Mouse (Mus musculus) neural tube, embryonic 13.5 days (tissue): Measurements from ENCODE around the gene Slc25a22. TPM values are rescaled to one million over a fixed set of nuclear protein-coding genes. Genes with fewer than 3 reads are reported as not detected.

Experiments
- ATAC-seq: fragments of 200-750 bp; cut with Nextera tagmentation; 2 replicates; pipeline ENCODE4 v1.8.0; 2017; ENCODE audit warnings: low read depth, mild to moderate bottlenecking, moderate TSS enrichment, moderate library complexity
- H3K27ac ChIP-seq: fragments of 300-500 bp; sonication (generic); replicated peaks from 2 replicates; pipeline ENCODE4 v1.5.1; 2015; ENCODE audit warnings: moderate library complexity, mild to moderate bottlenecking, inconsistent platforms
- H3K27me3 ChIP-seq: fragments of 300-500 bp; sonication (generic); 2 replicates; pipeline ENCODE4 v1.6.1; 2015; ENCODE audit warnings: mild to moderate bottlenecking, inconsistent platforms
- H3K36me3 ChIP-seq: fragments of 300-500 bp; sonication (generic); 2 replicates; pipeline ENCODE4 v1.6.1; 2015; ENCODE audit warnings: mild to moderate bottlenecking, inconsistent platforms
- H3K4me1 ChIP-seq: fragments of 300-500 bp; sonication (generic); replicated peaks from 2 replicates; pipeline ENCODE4 v1.6.1; 2015; ENCODE audit warnings: inconsistent platforms
- H3K4me2 ChIP-seq: fragments of 300-500 bp; sonication (generic); 2 replicates; pipeline ENCODE4 v1.6.1; 2015; ENCODE audit warnings: inconsistent platforms, mild to moderate bottlenecking, moderate library complexity
- H3K4me3 ChIP-seq: fragments of 300-500 bp; sonication (generic); 2 replicates; pipeline ENCODE4 v1.5.1; 2015; ENCODE audit warnings: mild to moderate bottlenecking, inconsistent platforms
- H3K9ac ChIP-seq: fragments of 300-500 bp; sonication (generic); 2 replicates; pipeline ENCODE4 v1.6.1; 2015; ENCODE audit warnings: moderate library complexity, mild to moderate bottlenecking, inconsistent platforms
- H3K9me3 ChIP-seq: fragments of 300-500 bp; sonication (generic); 2 replicates; pipeline ENCODE4 v1.6.1; 2016; ENCODE audit warnings: inconsistent platforms
- WGBS: fragments of 180-500 bp; shearing (Covaris S2); methylation state at CpG from one replicate; pipeline ENCODE4 v1.1.7; 2015; 5-methylcytosine and 5-hydroxymethylcytosine counted together
- polyA plus RNA-seq: library from polyadenylated mRNA; unstranded; fragments of >200 nt; fragmentation: Nextera tagmentation; extraction: Ambion mirVana; gene quantifications from 2 replicates; pipeline ENCODE4 v1.2.1, GENCODE M21; 2015

Gene Slc25a22
- polyA plus RNA-seq, 1 experiment from 2014 or later = 66.7 TPM

DNA sequence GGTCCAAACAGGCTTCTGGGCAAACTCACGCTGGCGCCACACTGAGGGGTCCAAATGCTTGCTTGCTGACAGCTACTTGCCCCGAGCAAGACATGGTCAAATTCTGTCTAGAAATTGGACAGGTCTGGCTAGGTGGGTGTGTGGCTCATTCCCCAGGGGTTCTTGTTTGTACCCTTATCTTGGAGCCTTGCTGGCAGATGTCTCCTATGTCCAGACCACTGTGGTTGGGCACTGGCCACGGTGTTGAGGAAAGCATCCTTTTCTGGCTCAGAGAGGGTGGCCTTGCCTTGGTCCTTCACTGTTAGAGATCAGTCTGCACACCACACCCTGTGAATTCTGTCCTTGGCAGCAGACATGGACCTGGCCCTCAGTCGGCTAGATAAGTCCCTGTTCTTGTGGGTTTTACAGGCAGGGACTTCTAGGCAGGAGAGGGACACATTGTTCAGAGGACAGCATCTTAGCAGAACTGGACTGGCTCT is 40.6 kb upstream of the Slc25a22 start:
- Histone ChIP-seq H3K4me1 (peaks cover 66% of the 10 kb centered on the region), H3K4me2 (no peak overlapping the region)
- no peak for ATAC-seq

DNA sequence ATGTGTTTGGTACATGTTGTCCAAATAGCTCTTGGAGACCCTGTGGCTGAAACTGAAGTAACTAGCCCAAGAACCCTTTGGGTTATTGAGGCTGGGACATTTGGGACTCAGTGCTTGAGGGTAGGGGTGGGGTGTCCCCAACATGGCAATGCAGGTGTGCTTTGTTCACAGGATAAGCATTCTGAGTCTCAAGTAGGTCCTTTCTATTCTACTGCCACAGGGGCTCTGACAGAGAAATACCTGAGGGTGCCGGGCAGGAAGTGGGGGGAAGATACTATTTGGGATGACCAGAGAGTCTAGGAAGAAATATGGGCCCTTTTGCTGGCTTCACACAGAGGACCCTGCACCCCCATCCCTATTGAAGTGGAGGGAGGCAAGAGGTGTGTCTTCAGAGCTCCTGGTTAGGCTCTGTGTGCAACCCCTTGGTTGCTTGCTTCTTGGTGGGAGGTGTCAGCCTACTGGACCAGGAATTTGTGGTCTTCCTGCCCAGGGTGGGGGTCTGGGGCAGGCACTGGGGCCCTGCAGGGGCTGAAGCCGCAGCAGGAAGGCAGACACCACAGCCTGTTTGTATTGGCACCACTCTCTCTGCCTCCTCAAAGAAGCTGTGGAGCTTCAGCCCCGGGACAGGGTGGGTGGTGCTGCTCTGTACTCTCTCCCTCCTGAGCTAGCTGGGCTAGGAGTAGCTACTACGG is 40.0 kb upstream of the Slc25a22 start:
- peaks cover 61% of the 10 kb centered on the region for H3K4me1 ChIP-seq
- WGBS = 61% methylated on average over 4 of the region's 4 CpGs
- 0 out of 2 replicates have a peak overlapping the region, but pooled peaks have one; percentile 5 for H3K9ac ChIP-seq
- H3K27ac ChIP-seq = peak overlapping the region; percentile 38; the same call in 1 of the 2 replicates
- peaks cover 2% of the 10 kb centered on the region for H3K36me3 ChIP-seq
- H3K4me3 ChIP-seq = no peak overlapping the region
- H3K9me3 ChIP-seq = no peaks in the 10 kb centered on the region
- ATAC-seq = no peak
- peaks cover 31% of the 10 kb centered on the region for H3K27me3 ChIP-seq
- peak overlapping the region; percentile 94; the same call in 1 of the 2 replicates for H3K4me2 ChIP-seq

More for the DNA sequence above, 40.6 kb upstream of the Slc25a22 start:
- 0 out of 2 replicates have a peak overlapping the region, but pooled peaks have one; percentile 17 for H3K9ac ChIP-seq
- H3K27me3 ChIP-seq = peaks cover 37% of the 10 kb centered on the region
- H3K4me3 ChIP-seq = no peak overlapping the region
- H3K36me3 ChIP-seq = no peaks in the 10 kb centered on the region
- WGBS = 70% methylated on average over 5 of the region's 5 CpGs
- H3K9me3 ChIP-seq = no peaks in the 10 kb centered on the region
- peak overlapping the region; percentile 38; the same call in 1 of the 2 replicates for H3K27ac ChIP-seq

DNA sequence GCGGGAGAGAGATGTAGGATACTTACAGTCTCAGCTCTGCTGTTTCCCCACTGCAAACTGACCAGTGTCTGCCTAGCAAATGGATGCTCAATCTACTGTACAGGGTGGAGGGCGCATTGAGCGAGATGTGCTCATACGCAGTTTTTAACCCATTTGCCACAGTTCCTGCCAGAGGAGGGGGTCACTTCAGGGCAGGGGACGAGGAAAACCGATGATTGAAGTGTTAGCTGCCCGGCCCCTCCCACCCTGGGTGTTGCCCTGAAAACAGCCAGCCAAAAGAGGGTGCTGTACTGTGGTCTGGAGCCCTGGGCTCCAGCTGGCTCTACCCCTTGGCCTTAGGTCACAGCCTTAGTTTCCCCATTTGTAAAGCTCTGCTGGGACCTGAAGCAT is 39.3 kb upstream of the Slc25a22 start:
- H3K9me3 ChIP-seq = no peaks in the 10 kb centered on the region
- peaks cover 54% of the 10 kb centered on the region for H3K4me1 ChIP-seq
- peaks cover 29% of the 10 kb centered on the region for H3K27me3 ChIP-seq
- peak overlapping the region; percentile 70 for H3K27ac ChIP-seq
- no peak for ATAC-seq
- peak overlapping the region; percentile 56 for H3K9ac ChIP-seq
- H3K4me3 ChIP-seq = peak overlapping the region; percentile 59; the same call in 1 of the 2 replicates
- WGBS = 19% methylated on average over 7 of the region's 7 CpGs
- H3K36me3 ChIP-seq = peaks cover 10% of the 10 kb centered on the region
- peak overlapping the region; percentile 94 for H3K4me2 ChIP-seq

DNA sequence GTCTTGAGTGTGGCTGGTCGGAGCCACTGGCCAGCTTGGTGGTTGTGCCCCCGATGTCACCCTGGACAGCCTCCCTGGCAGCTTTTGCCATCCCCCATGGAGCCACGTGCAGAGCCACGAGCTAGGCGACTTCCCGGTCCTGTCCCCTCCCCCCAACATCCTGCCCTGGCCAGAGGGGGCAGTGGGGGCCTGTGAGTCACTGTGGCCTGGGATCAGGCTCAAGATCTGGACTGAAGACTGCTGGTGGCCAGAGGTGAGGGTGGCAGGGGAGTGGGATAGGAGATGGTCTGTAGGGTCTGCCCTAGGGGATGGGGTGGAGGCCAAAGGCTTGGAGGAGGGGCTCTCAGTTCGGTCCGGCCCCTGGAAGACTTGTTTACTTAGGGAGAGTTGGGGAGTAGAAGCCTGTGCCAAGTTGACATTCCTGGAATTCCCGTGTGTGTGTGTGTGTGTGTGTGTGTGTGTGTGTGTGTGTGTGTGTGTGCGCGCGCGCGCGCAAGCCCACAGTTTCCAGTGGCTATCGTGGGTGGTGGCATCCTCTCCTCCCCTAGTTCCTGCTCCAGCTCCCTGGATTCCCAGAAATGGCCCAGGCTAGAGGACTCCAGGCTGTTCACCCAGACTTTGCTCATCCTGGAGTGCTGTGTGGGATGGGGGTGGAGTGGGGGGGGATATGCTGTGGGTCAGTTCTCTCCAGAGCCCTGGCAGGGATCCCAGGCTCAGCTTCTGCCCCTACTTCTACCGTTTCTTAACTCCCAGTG is 38.7 kb upstream of the Slc25a22 start:
- peak overlapping the region; percentile 56 for H3K9ac ChIP-seq
- H3K4me3 ChIP-seq = peak overlapping the region; percentile 59
- peak overlapping the region; percentile 94 for H3K4me2 ChIP-seq
- peaks cover 50% of the 10 kb centered on the region for H3K4me1 ChIP-seq
- peak; percentile 17; the same call in 1 of the 2 replicates for ATAC-seq
- H3K9me3 ChIP-seq = no peaks in the 10 kb centered on the region
- H3K36me3 ChIP-seq = peaks cover 14% of the 10 kb centered on the region
- H3K27ac ChIP-seq = peak overlapping the region; percentile 70
- 6% methylated on average over 15 of the region's 17 CpGs for WGBS
- peaks cover 29% of the 10 kb centered on the region for H3K27me3 ChIP-seq

DNA sequence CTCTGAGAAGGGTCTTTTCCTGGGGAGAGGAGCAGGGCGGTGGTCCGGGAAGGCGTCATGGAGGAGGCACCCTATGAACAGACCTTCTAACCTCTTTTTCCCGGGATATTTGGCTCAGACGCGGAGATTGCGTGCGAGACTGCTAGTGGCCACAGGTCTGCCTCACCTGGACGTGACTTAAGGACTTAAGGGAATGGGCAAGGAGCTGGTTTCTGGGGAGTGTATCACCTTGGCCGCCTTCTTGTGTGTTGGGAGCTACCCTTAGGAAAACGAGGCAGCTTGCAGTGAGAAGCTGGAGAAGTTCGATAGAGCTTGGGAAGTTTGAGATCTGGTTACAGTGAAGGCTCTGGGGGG is 38.1 kb upstream of the Slc25a22 start:
- Histone ChIP-seq H3K4me1 (peaks cover 49% of the 10 kb centered on the region), H3K4me3 (peak overlapping the region; percentile 59), H3K9me3 (no peaks in the 10 kb centered on the region), H3K27me3 (peaks cover 29% of the 10 kb centered on the region), H3K27ac (peak overlapping the region; percentile 61), H3K4me2 (peak overlapping the region; percentile 94), H3K36me3 (peaks cover 20% of the 10 kb centered on the region), H3K9ac (peak overlapping the region; percentile 82)
- WGBS = under 1% methylated on average over 12 of the region's 12 CpGs
- ATAC-seq = peak; percentile 0; the same call in 1 of the 2 replicates

DNA sequence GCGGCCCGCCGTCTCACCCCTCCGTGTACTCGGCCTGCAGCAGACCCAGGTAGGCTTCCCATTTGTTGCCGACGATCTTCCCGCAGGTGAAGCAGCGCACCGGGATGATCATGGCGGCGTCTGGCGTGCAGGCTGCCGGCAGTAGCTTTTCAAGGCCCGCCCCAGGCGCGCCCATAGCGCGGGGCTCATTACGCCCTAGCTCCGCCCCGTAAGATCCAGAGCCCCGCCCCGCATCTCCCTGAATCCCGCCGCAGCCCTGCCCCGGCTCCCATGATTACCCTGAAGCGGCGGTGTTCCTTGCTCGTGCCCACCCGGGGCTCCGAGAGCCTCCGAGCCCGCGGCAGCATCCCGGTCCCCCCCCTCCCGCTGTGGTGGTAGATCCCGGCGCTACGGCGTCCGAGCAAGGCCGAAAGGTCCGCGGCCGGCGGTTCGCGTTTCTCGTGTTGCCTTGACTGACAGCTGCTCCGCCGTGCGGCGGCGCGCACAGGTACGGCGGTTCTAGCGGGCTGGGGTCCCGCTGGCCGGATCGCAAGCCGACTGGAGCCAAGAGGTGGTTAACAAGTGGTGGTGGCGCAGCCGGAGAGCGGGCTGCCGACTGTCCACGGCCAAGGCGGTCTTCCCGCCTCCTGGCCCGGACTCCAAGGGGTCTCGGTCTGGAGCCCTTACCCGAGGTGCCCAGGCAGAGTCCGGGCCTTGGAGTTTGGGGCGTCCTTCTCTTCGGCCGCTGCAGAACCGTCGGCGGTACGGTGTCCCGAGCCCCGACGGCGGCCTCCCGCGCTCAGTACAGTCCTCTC is 37.5 kb upstream of the Slc25a22 start, which contains the start of the genes Polr2l and Tspan4:
TSS of gene Polr2l (minus strand) at position 122 of the 794 bp plus-strand sequence.
TSS of gene Tspan4 (plus strand) at position 230 of the 794 bp plus-strand sequence.
- Histone ChIP-seq H3K9ac (peak within 1 kb of the TSS; percentile 82), H3K27me3 (peaks cover 29% of the 10 kb centered on the region), H3K27ac (peak within 1 kb of the TSS; percentile 88), H3K36me3 (peaks cover 26% of the 10 kb centered on the region), H3K9me3 (no peaks in the 10 kb centered on the region), H3K4me1 (peaks cover 49% of the 10 kb centered on the region), H3K4me2 (peak within 1 kb of the TSS; percentile 94), H3K4me3 (peak within 1 kb of the TSS; percentile 59)
- ATAC-seq = peak; percentile 81
- WGBS = under 1% methylated on average over 87 of the region's 87 CpGs

DNA sequence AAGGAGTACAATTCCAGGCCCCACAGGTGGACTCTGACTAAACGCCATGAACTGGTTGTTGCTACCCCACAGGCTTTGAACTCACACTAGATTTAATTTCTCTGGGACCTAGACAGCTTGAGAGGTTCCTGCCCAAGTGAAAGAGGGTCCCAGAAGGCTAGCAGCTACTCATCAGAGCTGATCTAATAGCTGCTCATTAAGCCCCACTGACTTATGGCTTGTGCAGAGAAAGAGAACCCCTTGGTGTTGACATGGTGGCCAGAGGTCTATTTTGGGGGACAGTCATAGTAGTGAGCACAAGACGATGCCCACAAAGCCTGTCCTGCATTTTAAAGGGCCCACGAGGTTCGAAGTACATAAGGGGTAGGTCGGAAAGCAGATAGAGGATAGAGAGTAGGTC is 36.5 kb upstream of the Slc25a22 start:
- H3K27me3 ChIP-seq = peaks cover 29% of the 10 kb centered on the region
- peak overlapping the region; percentile 94 for H3K4me2 ChIP-seq
- peak overlapping the region; percentile 82 for H3K9ac ChIP-seq
- peaks cover 59% of the 10 kb centered on the region for H3K4me1 ChIP-seq
- 0 out of 2 replicates have a peak overlapping the region, but pooled peaks have one; percentile 88 for H3K27ac ChIP-seq
- H3K36me3 ChIP-seq = peaks cover 34% of the 10 kb centered on the region
- peak overlapping the region; percentile 59 for H3K4me3 ChIP-seq
- 7% methylated on average over 5 of the region's 5 CpGs for WGBS
- no peak for ATAC-seq
- no peaks in the 10 kb centered on the region for H3K9me3 ChIP-seq

DNA sequence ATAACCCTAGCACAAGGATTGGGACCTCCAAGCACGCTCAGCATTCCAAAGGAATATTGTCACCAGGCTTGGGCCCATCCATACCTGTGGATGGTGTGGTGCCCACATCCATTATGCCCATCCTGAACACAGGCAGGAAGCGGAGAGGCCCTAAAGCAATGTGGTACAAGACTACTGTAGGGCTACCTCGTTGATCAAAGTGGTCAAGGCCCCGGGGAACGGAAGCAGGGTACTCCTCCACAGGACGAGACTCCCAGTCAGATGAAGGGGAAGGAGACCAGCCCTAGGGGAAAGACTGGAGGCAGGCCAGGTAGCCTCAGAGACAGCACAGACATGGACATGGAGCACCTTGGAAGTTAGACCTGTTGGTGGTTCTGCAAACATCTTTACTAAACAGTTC is 35.1 kb upstream of the Slc25a22 start:
- WGBS = 92% methylated on average over 6 of the region's 6 CpGs
- no peak overlapping the region for H3K4me2 ChIP-seq
- H3K9ac ChIP-seq = no peak overlapping the region
- peaks cover 34% of the 10 kb centered on the region for H3K36me3 ChIP-seq
- H3K27me3 ChIP-seq = peaks cover 22% of the 10 kb centered on the region
- no peak overlapping the region for H3K4me3 ChIP-seq
- ATAC-seq = no peak
- no peaks in the 10 kb centered on the region for H3K9me3 ChIP-seq
- no peak overlapping the region for H3K27ac ChIP-seq
- H3K4me1 ChIP-seq = peaks cover 72% of the 10 kb centered on the region

DNA sequence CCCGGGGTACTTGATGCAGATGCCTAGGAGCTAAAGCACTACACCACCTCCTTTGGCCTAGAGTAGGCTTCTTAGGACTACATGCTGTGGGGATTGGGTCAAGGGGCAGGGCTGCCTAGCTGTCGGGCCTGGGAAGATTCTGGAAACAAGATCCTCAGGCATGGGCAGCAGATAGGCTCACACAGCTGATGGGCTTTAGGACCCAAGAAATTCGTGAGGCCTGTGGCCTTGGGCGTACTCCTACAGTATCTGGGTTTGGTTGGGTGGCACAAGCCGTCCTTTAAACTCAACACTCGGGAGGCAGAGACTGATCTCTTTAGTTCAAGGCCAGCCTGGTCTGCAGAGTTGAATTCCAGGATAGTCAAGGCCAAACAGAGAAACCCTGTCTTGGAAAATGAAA is 34.5 kb upstream of the Slc25a22 start:
- H3K9ac ChIP-seq = 0 out of 2 replicates have a peak overlapping the region, but pooled peaks have one; percentile 17
- no peak overlapping the region for H3K4me3 ChIP-seq
- peaks cover 34% of the 10 kb centered on the region for H3K36me3 ChIP-seq
- H3K9me3 ChIP-seq = no peaks in the 10 kb centered on the region
- H3K27me3 ChIP-seq = peaks cover 16% of the 10 kb centered on the region
- WGBS = 85% methylated on average over 6 of the region's 6 CpGs
- ATAC-seq = no peak
- H3K4me2 ChIP-seq = no peak overlapping the region
- peaks cover 71% of the 10 kb centered on the region for H3K4me1 ChIP-seq
- H3K27ac ChIP-seq = no peak overlapping the region

DNA sequence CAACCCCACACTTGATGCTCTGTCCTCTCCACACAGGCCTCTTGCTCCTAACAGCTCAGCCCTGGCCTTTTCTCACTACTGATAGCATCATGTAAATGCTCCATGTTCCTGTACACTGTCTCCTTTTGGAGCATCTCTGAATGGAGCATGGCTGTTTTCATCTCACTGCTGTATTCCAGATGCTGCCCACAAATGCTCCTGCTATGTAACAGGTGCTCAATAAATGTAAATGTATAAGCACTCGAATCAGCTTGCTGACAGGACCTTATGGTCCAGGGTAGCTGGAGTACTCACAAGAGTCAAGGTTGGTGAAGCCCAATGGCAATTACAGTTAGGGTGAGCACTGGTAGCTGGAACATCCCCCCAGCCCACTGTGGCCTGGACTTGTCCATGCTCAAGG is 33.5 kb upstream of the Slc25a22 start:
- Histone ChIP-seq H3K9ac (no peak overlapping the region), H3K4me1 (peaks cover 70% of the 10 kb centered on the region), H3K27ac (no peak overlapping the region), H3K4me3 (no peak overlapping the region), H3K9me3 (no peaks in the 10 kb centered on the region), H3K36me3 (peaks cover 34% of the 10 kb centered on the region), H3K4me2 (no peak overlapping the region), H3K27me3 (peaks cover 16% of the 10 kb centered on the region)
- ATAC-seq = no peak
- WGBS = 96% methylated on average over 1 of the region's 1 CpGs

DNA sequence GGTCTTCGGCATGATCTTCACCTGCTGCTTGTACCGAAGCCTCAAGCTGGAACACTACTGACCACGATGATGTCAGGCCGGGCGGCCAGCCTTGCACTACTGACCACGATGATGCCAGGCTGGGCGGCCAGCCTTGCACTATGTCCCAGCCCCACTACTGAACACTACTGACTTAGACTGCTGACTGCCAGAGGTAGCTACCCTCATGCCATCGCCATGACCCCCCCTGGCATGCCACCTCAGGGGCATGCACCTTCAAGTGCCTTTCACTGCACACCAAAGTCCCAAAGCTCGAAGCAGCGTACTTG is 32.9 kb upstream of the Slc25a22 start:
- 92% methylated on average over 10 of the region's 10 CpGs for WGBS
- H3K36me3 ChIP-seq = peaks cover 34% of the 10 kb centered on the region
- no peak overlapping the region for H3K4me3 ChIP-seq
- peaks cover 16% of the 10 kb centered on the region for H3K27me3 ChIP-seq
- no peaks in the 10 kb centered on the region for H3K9me3 ChIP-seq
- H3K4me2 ChIP-seq = no peak overlapping the region
- H3K9ac ChIP-seq = no peak overlapping the region
- ATAC-seq = no peak
- H3K27ac ChIP-seq = no peak overlapping the region
- H3K4me1 ChIP-seq = peaks cover 64% of the 10 kb centered on the region
